Mouse (Mus musculus) adrenal gland, adult 8-10 months (tissue): ENCODE data around the gene Shpk. TPM values are rescaled to one million over a fixed set of nuclear protein-coding genes. Genes with fewer than 3 reads are reported as not detected.

Experiments used
- DNase-seq: peaks from one replicate; pipeline ENCODE4 v3.0.0; 2022
- total RNA-seq, 4 experiments: library from RNA; stranded (reverse); gene quantifications; 2 replicates each; pipeline ENCODE4 v1.2.4; 2022

Shpk gene
- total RNA-seq = 10 to 100 TPM; 12.0 to 19.3 (median 14.2) TPM

- peak; percentile 94 for DNase-seq
Measured at GRCm38 (mm10) chr11:73199230-73199712, at the start of gene Shpk. Gene Shpk (plus strand): TSS chr11:73199460.

- DNase-seq = no peak
Measured at GRCm38 (mm10) chr11:73155071-73155470, 44.2 kb upstream of the Shpk start.

GRCm38 (mm10) chr11:73159957-73160810 is 39.1 kb upstream of the Shpk start, which contains the start of gene P2rx5:
Gene P2rx5 (plus strand): TSS chr11:73160421.
- DNase-seq = no peak

GRCm38 (mm10) chr11:73160811-73161200 is 38.5 kb upstream of the Shpk start:
- DNase-seq = no peak

- DNase-seq = no peak
Measured at GRCm38 (mm10) chr11:73161616-73162015, 37.6 kb upstream of the Shpk start.

GRCm38 (mm10) chr11:73162284-73162683 is 37.0 kb upstream of the Shpk start:
- no peak for DNase-seq

GRCm38 (mm10) chr11:73168071-73168470 is 31.2 kb upstream of the Shpk start:
- no peak for DNase-seq

GRCm38 (mm10) chr11:73168576-73168975 is 30.7 kb upstream of the Shpk start:
- no peak for DNase-seq

- no peak for DNase-seq
Measured at GRCm38 (mm10) chr11:73169231-73169630, 30.0 kb upstream of the Shpk start.

GRCm38 (mm10) chr11:73172186-73172585 is 27.1 kb upstream of the Shpk start:
- DNase-seq = no peak

- DNase-seq = peak; percentile 30
Measured at GRCm38 (mm10) chr11:73175612-73176011, 23.6 kb upstream of the Shpk start.

- no peak for DNase-seq
Measured at GRCm38 (mm10) chr11:73176186-73176585, 23.1 kb upstream of the Shpk start.

- DNase-seq = peak; percentile 95
Measured at GRCm38 (mm10) chr11:73176608-73177508, 22.4 kb upstream of the Shpk start, which contains the start of the genes Emc6 and Tax1bp3. Gene Emc6 (minus strand): TSS chr11:73177037. Gene Tax1bp3 (plus strand): TSS chr11:73177083.

- DNase-seq = peak; percentile 76
Measured at GRCm38 (mm10) chr11:73177509-73177875, 21.8 kb upstream of the Shpk start.

GRCm38 (mm10) chr11:73177895-73178294 is 21.4 kb upstream of the Shpk start:
- no peak for DNase-seq

GRCm38 (mm10) chr11:73185872-73186615 is 13.2 kb upstream of the Shpk start:
- DNase-seq = no peak

- DNase-seq = no peak
Measured at GRCm38 (mm10) chr11:73187231-73187630, 12.0 kb upstream of the Shpk start.

- no peak for DNase-seq
Measured at GRCm38 (mm10) chr11:73193047-73193446, 6.2 kb upstream of the Shpk start.

- no peak for DNase-seq
Measured at GRCm38 (mm10) chr11:73194444-73194843, 4.8 kb upstream of the Shpk start.

GRCm38 (mm10) chr11:73198190-73198589 is 1.1 kb upstream of the Shpk start:
- no peak for DNase-seq

GRCm38 (mm10) chr11:73198603-73199229 is 544 bp upstream of the Shpk start, which contains the start of gene Ctns:
Gene Ctns (minus strand): TSS chr11:73199042.
- DNase-seq = peak; percentile 86

- no peak for DNase-seq
Measured at GRCm38 (mm10) chr11:73199879-73200278, 619 bp downstream of the Shpk start.
